Mouse (Mus musculus): ENCODE measurements around the gene Srsf4.

Gene Srsf4

DNA sequence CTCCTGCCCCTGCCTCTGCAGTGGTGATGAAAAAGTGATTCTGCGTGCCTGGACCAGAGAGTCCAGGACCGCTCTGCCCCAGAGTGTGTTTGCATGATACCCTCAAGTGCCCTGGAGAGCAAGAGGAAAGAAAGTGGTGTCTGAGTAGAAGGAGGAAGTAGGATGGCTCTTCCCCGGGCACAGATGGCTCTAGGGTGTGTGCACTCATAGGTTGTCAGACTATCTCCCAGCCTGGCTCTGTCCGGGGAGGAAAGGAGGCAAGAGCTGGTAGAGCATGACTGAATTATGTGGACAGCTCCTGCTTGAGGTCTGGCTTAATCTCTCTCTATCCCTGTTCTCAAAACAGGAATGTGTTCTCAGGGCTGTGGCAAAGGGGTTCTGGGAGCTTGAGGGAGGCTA, 12.1 kb upstream of the Srsf4 start:
- intact Hi-C loops (cut with DNase I) = loop anchor here (5.0 to 10.0 kb wide), 2 partner anchors 113 to 216 kb away; partner anchors contain the start of gene Epb41

GRCm38 (mm10) chr4:131872672-131873292, 635 bp upstream of the Srsf4 start:
- intact Hi-C loops (cut with DNase I) = no loop called here

- intact Hi-C loops (cut with DNase I) = no loop called here
These were observed 736 bp downstream of the Srsf4 start for GRCm38 (mm10) chr4:131874169-131874536.

- intact Hi-C loops (cut with DNase I) = no loop called here
These were observed 1.1 kb downstream of the Srsf4 start for GRCm38 (mm10) chr4:131874567-131874966.

DNA sequence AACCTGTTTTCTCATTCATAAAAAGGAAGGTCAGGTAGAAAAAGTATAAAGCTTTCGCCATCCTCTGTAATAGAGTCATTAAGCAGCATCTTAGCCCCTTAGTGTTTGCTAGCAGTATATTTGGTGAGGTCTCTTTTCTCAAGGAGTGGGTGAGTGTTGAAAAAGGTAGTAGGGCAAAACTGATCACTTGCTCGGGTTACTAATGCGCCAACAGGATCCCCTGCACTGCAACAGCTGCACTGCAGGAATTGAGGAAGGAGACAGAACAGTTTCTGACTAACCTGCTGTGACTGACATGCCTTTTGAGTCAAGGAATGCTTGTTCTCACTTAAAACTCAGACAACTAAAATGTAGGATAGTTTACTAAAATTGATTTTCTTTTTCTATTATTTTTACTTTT, 1.8 kb downstream of the Srsf4 start:
- intact Hi-C loops (cut with DNase I) = no loop called here

GRCm38 (mm10) chr4:131876836-131877235, 3.4 kb downstream of the Srsf4 start:
- intact Hi-C loops (cut with DNase I) = no loop called here

DNA sequence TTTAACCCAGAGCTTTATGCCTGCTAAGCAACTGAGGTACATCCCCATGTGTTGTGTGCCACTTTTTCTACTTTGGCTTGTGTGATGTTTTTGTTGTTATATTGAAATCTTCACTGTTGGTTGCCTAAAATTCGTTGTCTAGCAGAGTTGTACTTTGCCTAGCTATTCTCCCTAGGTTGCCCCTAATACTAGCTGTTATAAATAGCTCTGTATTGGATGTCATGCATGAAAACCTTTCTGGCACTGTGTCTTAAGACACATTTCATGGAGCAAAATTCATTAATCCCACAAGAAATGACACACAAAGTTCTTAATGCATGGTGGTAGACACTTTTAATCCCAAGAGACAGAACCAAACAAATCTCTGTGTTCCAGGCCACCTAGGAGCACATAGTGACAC, 6.3 kb downstream of the Srsf4 start:
- intact Hi-C loops (cut with DNase I) = loop anchor here (10.0 kb wide), 1 partner anchor 295 kb away; no protein-coding TSS in a partner anchor

DNA sequence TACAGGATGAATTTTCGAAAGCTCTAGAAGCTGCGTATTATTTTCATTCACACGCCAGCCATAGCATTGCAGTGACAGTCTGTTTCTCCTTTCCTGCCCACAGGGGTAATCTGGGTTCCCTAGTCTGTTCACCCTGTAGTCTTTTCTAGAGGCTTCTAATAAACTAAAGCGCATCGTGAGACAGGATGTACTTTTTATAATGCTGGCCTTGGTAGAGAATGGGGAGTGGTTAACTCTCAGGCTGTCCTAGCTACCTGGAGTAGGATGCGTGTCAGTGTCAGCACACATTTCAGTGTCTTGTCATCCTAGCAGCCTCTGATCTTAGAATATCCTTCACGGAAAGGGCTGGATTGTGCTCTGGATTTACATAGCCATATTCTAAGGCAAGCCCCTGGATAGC, 7.9 kb downstream of the Srsf4 start:
- intact Hi-C loops (cut with DNase I) = loop anchor here (10.0 kb wide), 1 partner anchor 293 kb away; no protein-coding TSS in a partner anchor

DNA sequence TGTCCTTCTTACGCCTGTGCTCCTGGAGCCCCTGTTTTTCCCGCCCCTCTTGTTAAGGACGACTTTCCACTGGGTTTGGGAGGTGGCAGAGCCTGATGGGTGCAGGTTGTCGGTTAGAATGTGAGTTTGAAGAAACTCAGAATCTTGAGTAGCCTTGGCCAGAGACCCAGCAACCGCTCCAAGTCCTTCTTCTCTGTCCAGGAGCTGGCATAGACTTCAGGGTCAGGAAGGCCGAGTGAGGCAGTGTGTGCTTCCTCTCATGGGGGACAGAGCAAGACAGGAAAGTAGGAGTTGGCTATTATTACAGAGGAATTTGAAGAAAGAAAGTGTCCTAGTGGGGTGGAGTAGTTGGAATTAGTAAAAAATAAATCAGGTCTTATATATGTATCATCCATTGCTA, 10.2 kb downstream of the Srsf4 start:
- intact Hi-C loops (cut with DNase I) = loop anchor here (10.0 kb wide), 1 partner anchor 291 kb away; no protein-coding TSS in a partner anchor

DNA sequence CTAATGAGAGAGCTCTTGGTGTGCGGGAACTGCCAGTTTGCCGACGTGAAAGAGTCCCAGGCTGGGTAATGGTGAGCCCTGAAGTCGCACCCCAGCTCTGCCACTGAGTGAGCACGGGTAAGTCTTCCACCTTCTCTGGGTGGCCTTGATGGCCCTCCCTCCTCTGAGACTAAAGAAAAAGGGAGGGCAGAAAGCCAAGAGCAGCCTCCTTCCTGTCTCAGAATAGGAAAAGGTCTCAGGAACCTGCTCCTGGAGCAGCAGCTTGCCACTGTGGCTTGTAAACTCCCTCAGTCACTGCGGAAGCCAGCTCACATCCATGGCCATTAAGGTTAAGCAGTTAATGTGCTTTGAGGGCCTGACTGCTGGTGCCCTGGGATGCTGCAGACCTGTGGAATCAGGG, 12.0 kb downstream of the Srsf4 start:
- intact Hi-C loops (cut with DNase I) = loop anchor here (10.0 kb wide), 1 partner anchor 289 kb away; no protein-coding TSS in a partner anchor

DNA sequence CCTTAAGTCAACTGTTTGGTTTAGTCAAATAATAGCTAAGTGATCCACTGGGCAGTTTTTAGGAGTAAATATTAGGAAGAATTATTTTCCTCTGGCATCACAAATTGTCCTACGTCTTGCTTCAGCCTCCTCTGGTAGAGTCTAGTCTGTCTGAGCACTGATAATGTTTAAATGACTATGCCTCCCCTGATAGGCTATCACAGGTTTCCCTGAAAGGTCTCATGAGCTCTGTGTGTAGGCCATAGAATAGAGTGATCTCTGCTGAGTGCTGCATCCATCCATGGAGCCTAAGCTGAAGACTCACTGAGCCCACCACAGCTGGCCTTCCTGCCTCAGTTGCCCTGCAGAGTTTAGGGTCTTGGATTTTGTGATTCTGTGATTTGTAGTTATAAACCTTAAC, 15.1 kb downstream of the Srsf4 start:
- intact Hi-C loops (cut with DNase I) = loop anchor here (10.0 kb wide), 1 partner anchor 286 kb away; no protein-coding TSS in a partner anchor

- intact Hi-C loops (cut with DNase I) = no loop called here
These were observed 17.3 kb downstream of the Srsf4 start for GRCm38 (mm10) chr4:131890692-131891091.

GRCm38 (mm10) chr4:131897109-131897508, 23.7 kb downstream of the Srsf4 start:
- intact Hi-C loops (cut with DNase I) = no loop called here

- intact Hi-C loops (cut with DNase I) = no loop called here
These were observed 24.4 kb downstream of the Srsf4 start for GRCm38 (mm10) chr4:131897787-131898186.

- intact Hi-C loops (cut with DNase I) = no loop called here
These were observed 25.2 kb downstream of the Srsf4 start for GRCm38 (mm10) chr4:131898503-131899179.

- intact Hi-C loops (cut with DNase I) = no loop called here
These were observed 25.8 kb downstream of the Srsf4 start for GRCm38 (mm10) chr4:131899180-131899554.

- intact Hi-C loops (cut with DNase I) = no loop called here
These were observed 27.7 kb downstream of the Srsf4 start for GRCm38 (mm10) chr4:131901090-131901489.

DNA sequence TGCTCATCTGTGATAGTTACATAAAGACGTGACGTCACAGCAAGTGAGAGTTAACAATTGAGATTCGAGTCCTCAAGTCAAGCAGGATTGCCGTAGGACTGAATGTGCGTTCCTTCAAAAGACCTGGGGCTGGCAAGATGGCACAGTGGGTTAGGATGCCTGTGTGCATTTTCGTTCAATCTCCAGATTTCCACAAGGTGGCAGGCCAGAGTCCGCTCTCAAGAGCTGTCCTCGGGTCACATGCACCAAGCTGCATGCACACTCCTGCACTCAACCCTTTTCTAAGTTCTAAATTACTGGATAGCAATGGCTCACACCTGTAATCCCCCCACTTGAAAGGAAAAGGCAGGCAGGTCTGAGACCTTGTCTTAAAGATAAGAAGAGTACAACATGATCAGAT, 31.1 kb downstream of the Srsf4 start:
- intact Hi-C loops (cut with DNase I) = no loop called here

DNA sequence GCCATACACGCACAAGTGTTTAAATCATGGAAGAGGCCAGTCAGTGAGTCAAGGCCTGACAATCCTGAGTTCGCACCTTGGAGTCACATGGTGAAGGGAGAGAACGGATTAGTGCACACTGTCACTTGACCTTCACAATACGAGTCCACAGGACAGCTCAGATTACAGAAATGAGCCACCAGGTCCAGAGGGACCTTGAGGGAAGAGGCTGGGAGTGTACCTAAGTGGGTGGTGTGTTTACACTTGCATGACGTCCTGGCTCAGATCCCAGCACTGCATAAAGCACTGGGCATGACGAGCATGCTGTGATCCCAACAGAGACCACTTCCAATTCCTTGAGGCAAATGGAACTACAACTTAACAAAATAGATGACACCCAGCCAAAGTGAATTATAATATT, 33.0 kb downstream of the Srsf4 start:
- intact Hi-C loops (cut with DNase I) = loop anchor here (5.0 kb wide), 1 partner anchor 171 kb away; the partner anchor contains the start of gene Epb41

DNA sequence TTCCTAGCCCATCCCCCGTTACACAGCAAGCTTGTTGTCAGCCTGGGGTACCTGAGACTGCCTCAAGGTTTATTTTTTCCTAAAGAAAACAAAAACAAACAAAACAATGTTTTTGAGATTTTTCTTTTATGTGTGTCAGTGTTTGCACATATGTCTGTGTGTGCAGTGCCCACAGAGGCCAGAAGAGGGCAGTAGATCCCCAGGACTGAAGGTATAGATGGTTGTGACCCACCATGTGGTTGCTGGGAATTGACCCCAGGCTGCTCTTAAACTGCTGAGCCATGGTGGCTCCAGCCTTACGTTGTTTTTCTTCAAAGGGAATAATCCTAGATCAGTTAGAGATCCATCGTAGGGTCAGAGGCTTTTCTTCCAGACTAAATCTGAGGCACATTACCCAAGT, 34.5 kb downstream of the Srsf4 start:
- intact Hi-C loops (cut with DNase I) = loop anchor here (5.0 kb wide), 1 partner anchor 169 kb away; the partner anchor contains the start of gene Epb41

DNA sequence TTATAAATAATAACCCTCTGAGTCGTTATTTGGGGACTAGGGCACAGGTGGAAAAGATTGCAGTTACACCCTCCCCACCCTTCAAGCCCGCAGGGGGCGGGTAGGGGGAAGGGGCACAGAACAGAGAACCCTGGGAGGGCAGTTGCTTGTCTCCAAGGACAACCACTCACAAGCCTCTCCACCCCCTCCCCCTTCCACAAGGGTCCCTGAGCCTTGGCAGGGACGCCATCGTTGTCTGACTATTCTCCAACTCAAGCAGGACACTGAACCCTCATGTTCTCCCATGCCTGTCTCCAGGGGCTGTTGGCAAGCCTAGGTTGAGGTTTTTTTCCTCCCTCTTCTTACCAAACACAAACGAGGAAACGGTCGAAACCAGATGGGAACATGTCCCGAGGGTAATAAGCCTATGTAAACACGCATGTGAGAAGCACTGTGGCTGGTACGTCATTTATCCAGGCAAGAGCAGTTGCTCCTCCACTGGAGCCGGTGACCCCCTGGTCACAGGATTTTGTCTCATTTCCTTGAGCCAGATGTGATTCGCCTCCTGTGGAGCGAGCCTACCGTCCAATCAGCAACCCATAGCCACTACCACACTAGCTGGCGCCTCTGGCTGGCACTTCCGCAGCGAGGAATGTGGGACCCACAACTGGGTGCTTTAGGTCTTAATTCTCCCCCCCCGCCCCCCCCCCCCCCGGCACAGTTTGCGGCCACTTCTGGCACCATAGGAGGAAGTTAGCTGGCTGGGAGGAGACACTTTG, 37.0 kb downstream of the Srsf4 start:
- intact Hi-C loops (cut with DNase I) = no loop called here

- intact Hi-C loops (cut with DNase I) = no loop called here
These were observed 38.1 kb downstream of the Srsf4 start for GRCm38 (mm10) chr4:131911521-131911920.
